Mouse (Mus musculus) adrenal gland, postnatal 10 days (tissue): ENCODE results near the gene Ube2k. TPM values are rescaled to one million over a fixed set of nuclear protein-coding genes. Genes with fewer than 3 reads are reported as not detected.

Experiments
- DNase-seq: peaks from one replicate; pipeline ENCODE4 v3.0.0; 2021; ENCODE audit warnings: mixed read lengths
- total RNA-seq, 2 experiments: library from RNA; stranded (reverse); gene quantifications; 2 replicates each; pipeline ENCODE4 v1.2.3; 2021

Gene Ube2k
- total RNA-seq, 2 experiments from 2014 or later: 91.1 to 92.7 TPM

DNA sequence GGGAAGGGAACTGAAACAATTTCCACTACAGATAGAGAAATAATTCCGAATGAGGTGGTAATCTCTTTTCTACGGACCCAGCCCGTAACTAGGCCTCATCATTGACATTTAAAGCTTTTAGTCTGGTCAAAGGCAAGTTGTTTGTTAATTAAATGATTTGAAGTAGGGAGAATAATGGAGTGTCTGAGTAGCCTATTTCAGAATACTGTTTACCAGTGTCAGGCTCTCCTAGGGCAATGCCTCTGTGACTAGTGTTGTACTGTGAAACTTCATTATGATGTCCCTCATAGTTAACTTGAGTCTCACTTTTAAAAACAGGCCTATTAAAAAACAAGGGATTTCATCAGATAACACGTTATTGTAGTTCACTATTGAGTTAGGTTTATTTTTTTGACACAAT is 1.1 kb downstream of the Ube2k start:
- DNase-seq: no peak

DNA sequence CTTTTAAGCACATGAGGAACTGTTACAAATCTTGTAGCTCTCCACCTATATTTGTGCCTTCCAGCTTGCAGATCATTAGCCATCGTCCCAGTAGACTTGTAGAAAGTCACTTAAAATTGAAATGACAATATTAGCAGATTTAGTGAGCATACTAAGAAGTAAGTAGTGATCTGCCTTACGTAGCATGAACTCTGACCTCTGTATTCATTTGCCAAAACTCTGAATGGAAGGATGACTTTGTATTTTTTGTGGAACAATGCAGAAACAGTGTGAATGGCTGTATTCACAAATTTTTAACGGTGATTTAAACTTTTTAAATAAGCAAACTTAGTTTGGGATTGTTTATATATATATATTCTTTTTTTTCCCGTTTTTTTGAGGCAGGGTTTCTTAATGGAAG is 1.8 kb downstream of the Ube2k start:
- no peak for DNase-seq

DNA sequence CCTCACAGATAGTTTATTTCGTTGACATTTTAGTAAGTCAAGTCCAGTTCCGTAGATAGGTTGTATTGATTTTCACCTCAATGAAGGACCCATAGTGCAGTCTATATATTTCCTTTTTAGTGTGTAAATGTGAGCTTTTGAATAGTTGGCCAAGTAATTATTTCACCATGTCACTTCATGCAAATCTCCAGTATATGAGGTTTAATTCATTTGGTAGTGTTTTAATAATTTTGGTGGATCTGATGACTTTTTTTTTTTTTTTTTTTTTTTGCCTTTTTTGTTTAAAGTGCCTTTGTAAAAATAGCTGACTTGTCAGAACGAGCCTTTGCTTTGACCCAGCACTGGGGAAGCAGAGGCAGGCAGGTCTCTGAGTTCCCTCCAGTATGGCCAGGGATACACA is 2.8 kb downstream of the Ube2k start:
- no peak for DNase-seq

DNA sequence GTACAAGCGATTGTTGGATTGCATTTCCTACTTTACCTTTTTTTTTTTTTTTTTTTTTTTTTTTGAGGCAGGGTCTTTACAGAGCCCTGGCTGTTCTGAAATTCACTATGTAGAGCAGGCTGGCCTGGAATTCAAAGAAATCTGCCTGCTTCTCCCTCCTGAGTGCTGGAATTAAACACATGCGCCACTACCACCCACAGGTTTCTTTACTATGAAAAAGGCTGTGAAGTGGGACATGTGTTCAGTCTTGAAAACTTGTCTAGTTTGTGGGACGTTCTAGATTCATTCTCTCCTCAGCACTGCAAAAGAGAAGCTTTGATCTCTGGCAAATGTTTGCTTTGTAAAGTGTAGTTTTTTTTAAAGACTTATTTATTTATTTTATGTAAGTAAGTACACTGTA is 4.9 kb downstream of the Ube2k start:
- no peak for DNase-seq

DNA sequence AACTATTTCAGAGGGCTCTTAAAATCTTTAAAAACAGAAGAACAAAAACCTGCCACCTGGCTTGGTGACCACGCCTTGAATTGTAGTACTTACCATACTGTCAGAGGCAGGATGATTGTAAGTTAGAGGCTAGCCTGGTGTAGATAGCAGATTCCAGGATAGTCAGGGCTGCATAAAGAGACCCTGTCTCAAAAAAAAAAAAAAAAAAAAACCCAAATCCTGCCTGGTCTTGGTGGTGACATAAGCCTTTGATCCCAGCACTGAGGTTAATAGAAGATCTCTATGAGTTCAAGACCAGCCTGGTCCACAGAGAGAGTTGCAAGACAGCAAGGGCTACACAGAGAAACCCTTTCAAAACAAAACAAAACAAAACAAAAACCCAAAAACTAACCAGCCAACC is 6.5 kb downstream of the Ube2k start:
- DNase-seq: no peak

DNA sequence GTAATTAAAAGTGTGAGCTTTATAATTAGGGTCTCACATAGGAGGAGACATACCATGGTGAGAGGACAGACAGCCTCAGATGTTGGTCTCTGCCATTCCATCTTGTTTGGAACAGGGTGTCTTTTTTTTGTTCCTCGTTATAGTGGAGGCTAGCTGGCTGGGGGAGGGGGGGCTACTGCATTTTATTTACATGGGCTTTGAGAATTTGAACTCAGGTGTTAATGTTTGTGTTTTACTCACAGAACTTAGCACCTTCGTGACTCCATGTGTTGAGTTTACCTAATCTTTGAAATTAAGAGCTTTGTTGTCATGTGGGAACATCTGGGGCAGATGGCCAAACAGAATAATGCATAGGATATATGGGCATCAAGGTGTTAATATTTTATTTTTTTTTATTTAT is 7.6 kb downstream of the Ube2k start:
- DNase-seq: no peak

DNA sequence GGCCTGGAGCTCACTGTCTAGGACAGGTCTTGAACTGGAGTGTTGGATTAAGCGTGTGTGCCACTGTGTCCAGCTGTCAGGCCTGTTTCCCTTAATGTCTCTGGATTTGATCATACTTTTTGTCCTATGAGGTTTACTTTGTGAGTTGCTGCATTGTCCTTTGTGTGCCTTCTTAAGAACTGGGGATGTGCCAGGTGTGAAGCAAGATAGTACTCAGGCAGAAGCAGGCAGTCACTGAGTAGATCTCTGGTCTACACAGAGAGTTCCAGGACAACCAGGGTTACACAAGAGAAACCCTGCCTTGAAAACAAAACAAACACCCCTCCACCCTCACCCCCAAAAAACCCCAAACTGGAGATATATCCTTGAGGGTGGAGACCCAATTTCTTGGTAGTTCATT is 12.6 kb downstream of the Ube2k start:
- DNase-seq: peak; percentile 18

DNA sequence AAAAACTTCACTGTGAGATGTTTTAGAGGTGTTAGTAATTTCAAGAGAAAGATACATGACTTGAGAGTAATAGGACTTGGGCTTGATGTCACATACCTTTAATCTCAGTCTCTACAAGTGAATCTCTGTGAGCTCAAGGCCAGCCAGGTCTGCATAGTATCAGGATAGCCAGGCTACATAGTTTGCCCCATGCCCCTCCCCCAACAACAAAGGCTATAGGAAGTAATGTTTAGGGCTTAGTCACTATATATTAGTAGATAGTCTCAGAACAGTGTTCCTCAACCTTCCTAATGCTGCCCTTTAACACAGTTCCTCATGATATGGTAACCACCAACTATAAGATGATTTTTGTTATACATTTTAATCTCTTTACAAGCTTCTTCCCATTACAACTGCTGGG is 20.1 kb downstream of the Ube2k start:
- no peak for DNase-seq

DNA sequence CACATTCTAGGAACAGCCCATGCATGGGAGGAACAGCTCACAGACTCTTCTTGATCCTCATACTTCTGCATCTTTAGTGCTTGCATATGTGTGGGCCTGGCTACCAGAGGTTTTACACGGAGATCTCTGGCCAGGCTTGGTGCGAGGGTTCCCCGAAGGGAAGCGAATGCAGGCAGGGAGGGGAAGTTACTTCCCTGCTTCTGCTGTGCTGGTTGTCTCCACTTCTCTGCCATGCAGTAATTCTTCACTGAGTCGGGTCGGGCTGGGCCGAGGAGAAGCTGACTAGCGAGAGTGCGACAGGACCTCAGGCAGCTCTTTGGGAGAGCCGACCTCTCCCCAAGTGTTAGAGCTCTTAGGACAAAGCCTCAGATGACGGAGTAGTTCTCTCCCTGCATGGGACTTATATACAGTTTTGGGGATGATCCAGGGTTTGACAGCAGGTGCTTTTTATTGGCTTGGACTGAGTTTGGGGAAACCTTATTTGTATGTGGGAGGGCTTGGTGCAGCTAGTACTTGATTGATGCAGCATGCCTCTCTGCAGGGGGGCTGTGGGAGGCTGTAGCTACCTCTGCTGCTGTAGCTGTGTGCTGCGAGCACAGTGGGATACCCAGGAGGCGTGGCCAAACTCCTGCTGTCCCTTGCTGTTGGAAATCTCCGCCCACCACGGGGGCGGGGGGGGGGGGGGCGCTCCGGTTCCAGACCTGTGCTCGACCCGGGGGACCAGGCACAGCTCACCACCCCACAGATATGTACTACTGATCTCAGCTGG is 24.3 kb downstream of the Ube2k start:
- DNase-seq: no peak

DNA sequence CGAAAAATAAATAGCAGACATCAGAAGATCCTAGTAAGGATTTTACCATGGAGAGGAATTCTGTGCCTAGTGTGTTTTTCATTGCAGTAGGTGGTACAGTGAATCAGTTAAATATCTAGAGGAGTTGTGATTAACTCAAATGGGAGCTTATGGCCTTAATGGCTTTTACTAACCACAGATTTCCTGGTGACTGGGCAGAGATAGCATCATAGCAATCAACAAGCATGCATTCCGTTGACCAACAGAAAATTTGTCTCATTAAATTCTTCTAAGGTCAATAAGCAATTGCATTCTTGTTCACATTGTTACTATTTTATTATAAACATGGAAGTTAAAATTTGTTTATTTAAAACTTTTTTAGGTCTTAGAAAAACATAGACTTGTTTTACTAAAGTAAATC is 28.5 kb downstream of the Ube2k start:
- no peak for DNase-seq

DNA sequence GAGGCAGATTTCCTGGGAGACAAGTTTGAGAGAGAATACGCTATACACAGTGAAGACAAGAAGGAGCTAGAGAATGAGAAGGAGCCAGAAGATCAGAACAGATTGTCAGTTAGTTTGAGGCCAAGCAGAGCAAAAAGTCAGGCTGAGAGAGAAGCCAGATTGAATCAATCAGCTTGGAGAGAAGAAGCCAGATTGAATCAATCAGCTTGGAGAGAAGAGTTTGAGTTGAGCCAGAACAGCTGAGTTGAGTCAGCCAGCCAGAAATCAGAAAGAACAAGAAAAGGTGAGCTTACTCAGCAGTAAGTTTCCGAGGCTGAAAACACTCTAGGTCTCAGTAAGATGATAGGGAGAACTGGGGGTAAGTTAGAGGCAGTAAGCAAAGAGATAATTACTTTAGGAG is 37.8 kb downstream of the Ube2k start:
- no peak for DNase-seq

DNA sequence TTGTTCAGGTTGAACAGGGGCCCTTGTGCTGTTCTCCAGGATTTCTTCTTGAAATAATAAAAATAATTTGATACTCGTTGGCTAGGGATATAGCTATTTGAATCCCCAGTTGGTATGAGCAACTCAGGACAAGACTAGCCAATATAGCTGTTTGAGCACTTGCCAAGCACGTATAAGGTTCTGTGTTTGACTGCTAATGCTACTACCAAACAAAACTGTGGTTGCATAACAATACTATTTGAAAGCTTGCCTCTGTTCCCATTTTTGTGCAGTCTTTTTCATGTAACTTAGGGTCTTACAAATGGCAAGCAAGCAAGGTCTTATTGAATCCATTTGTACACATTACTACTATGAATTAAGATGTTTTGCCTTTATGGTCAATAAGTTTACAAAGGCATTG is 38.9 kb downstream of the Ube2k start:
- DNase-seq: peak; percentile 15

DNA sequence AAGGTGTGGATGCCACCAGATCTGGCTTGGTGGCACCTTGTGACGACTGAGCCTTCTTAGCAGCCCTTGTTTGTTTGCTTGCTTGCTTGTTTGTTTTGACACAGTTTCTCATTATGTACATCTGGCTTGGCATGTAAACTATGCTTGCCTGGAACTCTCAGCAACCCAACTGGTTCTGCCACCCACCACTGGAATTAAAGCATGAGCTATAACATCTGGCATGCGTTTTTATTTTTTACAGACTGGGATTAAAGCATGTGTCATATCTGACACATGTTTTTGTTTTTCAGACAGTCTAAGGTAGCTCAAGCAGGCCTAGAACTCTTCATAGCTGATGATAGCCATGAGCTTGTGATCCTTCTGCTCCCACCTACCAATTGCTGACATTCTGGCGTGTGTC is 41.5 kb downstream of the Ube2k start:
- no peak for DNase-seq

DNA sequence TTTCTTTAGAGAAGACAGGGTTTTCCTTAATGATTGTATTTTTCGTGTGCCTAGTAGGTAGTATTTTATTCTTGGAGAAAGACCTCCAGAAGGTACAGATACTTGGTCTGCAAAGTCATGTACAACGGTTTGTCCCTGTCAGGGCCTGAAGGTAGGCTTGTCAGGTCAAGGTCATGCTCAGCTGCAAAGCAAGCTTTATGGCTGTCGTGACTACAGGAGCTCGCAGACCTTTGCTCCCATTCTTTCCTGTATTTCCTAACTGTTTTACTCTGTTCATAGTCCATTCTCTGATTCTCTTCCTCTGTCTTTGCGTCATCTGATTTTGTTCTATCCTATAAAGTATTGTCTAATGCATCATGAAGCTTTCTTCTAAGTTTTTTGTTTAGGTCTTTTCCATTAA is 49.3 kb downstream of the Ube2k start:
- peak; percentile 31 for DNase-seq

DNA sequence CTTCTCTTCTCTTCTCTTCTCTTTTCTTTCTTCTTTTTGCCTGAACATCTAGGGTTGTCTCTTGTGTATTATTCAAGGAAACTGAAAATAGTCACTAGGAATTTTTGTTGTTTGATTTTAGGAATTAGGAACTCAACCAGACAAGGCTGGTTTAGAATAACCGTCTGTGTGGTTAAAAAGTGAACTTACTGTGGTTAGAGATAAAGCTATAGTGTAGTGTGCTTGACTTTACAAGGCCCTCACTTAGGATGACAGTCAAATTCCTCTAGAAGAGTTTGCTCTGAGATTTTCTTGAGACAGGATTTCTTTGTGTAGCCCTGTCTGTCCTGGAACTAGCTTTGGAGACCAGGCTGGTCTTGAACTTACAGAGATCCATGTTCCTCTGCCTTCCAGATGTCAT is 53.2 kb downstream of the Ube2k start:
- DNase-seq: no peak

DNA sequence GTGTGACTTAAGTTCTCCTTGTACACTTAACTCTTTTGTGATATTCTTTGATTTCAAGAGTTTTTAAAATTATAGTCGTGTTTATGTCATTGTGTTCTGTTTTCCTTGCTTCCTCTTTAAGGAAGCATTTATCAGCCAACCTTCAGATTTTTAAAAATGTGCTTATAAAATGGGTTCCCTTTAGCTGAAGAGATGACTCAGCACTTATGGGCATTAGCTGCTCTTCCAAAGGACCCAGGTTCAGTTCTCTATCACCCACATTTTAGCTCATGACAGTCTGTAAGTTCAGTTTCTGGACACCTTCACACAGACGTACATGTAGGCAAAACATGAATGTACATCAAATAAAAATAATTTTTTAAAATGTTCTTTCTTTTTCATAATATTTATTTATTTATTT is 55.4 kb downstream of the Ube2k start:
- DNase-seq: no peak

DNA sequence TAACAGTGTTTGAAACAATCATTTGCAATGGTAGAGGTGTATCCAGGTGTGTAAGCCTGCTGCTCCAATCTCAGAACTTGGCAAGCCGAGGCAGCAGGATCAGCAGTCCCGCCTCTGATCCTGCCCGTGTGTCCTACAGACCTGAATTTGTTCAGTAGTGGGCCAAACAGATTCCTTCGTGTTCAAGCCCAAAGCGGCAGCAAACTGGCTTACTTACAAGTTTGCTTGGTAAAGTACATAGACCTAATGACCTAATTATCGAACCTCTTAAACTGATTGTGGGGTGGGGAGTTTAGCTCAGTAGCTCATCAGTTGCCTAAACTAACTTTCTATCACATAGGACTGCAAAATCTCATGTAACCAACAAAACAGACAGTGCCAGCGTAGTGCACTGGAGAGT is 62.6 kb downstream of the Ube2k start:
- DNase-seq: no peak

DNA sequence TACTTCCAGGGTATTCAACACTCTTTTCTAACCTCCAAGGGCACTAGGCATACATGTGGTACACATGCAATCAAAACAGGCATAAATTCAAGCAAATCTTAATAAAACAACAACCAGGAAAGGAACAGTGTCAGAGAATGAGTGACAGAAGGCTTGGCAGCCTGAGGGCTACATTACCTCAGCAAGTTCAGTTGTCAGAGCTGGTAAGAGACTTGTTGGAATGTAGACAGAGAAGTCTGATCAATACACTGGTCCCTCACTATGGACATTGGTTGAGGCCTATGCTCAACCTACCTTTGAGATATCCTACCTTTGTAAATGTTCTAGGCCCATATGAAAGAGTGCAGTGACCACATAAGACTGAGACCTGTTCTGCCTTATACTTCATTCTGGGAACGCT is 69.8 kb downstream of the Ube2k start:
- DNase-seq: no peak

DNA sequence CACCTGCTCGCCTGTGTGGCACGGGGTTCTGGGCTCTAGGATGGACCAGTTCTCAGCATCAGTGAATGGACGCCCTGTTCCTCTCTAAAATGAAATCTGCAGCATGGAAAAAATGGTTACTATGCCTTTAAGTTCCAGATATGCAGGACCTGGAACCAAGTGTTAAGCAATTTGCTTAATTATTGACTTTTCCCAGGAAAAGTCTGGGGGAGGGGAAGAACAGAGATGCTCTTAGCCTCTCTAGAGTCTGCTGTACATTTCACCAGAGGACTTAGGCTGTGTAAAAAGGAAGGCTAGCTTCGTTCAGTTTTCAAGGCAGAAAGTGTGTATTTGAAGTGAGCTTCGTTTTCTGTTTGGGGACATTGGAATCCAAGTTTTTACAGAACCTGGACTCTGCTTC is 72.7 kb downstream of the Ube2k start:
- no peak for DNase-seq

DNA sequence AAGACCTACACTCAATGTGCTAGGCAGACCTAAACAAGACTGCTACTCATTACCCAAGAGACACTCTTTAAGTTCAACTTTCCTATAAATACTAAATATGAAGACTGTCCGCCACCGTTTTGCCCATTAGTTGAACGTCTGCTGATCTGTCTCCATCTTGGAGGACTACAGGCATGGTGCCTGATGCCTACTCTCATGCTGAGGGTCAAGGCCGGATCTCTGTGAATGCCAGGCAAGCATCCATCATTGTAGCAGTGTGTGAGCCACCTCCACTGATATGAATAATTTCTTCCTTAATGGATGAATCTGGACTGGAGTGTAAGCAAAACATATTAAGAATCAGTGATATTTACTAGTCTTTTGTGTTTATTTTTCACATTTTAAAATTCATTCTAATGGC is 73.5 kb downstream of the Ube2k start:
- peak; percentile 23 for DNase-seq

DNA sequence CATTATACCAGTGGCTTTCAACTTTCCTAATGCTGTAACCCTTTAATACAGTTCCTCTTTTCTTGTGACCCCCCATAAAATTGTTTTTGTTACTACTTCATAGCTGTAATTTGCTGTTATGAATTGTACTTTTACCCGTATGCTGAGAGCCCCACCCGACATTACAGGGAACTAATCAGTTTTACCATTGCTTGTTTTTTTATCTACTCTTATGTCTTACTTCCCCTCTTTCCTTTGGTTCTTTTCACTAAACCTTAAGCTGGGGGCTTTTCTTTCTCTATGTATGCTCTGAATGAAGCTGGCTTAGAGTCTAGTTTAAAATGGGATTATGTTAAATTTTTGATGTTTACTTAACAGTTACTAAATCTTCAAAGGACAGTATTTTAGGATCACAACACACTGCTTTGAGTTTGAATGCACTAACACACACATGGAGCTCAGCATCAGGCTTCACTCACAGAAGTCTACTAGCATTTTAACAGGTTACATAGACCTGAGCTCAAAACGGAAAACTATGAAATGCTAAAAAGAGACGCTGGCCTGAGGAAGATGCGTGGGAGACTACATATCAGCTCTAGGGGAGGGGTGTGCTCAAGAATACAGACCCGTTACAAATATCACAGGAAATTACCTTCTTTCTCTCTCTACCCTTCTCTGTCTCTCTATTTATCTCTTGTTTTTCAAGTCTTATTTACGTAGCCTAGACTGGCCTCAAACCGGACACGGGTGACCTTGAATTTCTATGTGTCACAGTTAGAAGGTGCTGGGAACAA is 76.3 kb downstream of the Ube2k start:
- no peak for DNase-seq

DNA sequence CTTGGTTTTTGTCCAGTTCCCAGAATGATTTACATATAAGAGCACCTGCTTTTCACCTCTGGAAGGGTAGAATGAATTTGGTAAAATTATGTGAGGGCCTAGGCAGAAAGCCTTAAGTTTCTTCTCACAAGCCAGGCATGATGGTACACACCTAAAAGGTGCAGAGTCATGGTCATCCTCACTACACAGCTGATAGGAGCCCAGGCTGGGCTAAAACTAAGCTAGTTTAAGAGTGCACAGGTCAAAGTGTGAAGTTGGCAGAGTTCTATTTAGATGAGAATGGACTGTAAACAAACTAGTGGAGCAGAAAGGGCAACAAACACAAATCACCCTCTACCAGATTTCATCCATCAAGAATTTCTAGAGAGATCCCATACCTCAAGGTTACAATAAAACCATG is 87.3 kb downstream of the Ube2k start:
- DNase-seq: no peak

DNA sequence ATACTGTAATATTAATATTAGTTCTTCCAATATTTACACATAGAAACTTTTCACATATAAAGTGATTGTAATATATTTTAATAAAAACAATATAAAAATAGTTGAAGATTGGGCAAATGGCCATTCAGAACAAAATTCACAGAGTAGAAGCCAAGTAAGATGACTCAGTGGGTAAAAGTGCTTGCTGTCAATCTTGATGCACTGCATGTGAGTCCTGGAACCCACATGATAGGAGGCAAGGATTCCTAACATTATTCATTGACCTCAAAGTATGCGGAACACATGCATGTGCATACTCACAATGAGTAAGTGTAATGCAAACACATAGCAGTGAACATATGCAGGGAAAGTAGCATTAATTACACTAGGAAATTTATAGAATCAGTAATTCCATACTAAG is 101.9 kb downstream of the Ube2k start:
- no peak for DNase-seq
